Mouse (Mus musculus): ENCODE data around the gene Ttc23l.

DNA sequence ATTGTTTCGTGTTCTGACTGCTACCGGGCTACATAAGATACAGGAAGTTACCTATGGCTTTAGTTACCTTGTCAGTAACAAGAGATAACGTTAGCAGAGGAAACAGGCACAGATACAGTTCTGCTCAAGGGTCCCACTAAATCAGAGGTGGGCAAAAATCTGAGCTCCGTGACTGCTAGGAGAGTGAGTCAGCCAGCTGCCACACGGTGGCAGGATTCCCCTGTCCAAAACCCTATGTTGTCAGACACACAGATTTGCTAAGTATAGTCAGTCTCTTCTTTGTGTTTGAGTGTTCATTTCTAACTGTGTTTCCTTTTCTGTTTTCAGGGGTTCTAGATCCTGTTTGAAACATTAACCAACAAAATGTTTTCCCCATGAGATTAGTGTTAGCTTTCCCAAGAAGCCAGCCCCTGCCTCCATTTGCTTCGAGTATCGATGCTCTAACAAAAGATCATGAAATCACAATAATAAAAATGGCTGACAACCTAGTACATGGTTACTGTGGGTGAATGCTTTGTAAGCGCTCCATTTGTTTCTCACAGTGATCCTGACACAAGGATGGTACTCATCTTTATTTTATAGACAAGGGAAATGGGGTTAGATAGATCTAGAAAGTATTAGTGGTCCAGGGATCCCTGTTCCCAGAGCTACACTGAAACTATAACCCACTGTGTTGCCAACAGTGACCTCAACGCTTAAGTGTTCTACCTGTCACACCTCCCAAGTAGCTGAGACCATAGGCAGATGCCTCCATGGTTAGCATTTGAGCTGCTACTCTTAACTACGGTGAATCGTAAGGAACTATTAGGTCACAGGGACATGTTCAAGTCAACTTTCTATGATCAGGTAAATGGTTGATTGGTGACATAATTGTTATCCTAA, 57.4 kb downstream of the Ttc23l start:
- no peak for TF ChIP-seq POLR2A (IDR thresholded peaks at IDR 0.05; ENCODE audit: borderline replicate concordance, extremely low read depth, insufficient read depth, insufficient read length, poor library complexity, severe bottlenecking)
- peak; percentile 91 for TF ChIP-seq CTCF (IDR thresholded peaks at IDR 0.05; ENCODE audit: borderline replicate concordance, extremely low read depth, insufficient read depth, insufficient read length)
